Mouse (Mus musculus): Measurements from ENCODE around the gene Fcrl1. TPM values are rescaled to one million over a fixed set of nuclear protein-coding genes. Genes with fewer than 3 reads are reported as not detected.
A peak's percentile ranks its signal among the peaks of the same experiment; 100 is the strongest.

Gene Fcrl1
- polyA plus RNA-seq, 1 experiment from 2014 or later = 0.29 TPM

- Histone ChIP-seq H3K9ac (ENCODE audit: low read length) (no peak overlapping the region), H3K36me3 (ENCODE audit: control insufficient read depth, insufficient read depth, low read length) (no peaks in the 10 kb centered on the region), H3K27me3 (ENCODE audit: control insufficient read depth, insufficient read depth, low read depth, low read length) (no peaks in the 10 kb centered on the region), H3K4me2 (ENCODE audit: low read depth, low read length) (no peak overlapping the region), H3K4me3 (ENCODE audit: low read length) (no peak overlapping the region), H3K27ac (ENCODE audit: low read length) (no peak overlapping the region), H3K9me3 (ENCODE audit: control insufficient read depth, low read length) (no peaks in the 10 kb centered on the region), H3K4me1 (replicated peaks; ENCODE audit: control insufficient read depth, insufficient read depth, low read length) (no peaks in the 10 kb centered on the region)
- 45% methylated on average over 5 of the region's 5 CpGs for WGBS
- ATAC-seq (ENCODE audit: low read depth) = no peak
Measured at GRCm38 (mm10) chr3:87401321-87401720, 25.1 kb downstream of the Fcrl1 start.

GRCm38 (mm10) chr3:87408171-87408570 lies 32.0 kb downstream of the Fcrl1 start:
- no peaks in the 10 kb centered on the region for H3K9me3 ChIP-seq (ENCODE audit: control insufficient read depth, low read length)
- H3K27ac ChIP-seq (ENCODE audit: low read length) = no peak overlapping the region
- no peak overlapping the region for H3K9ac ChIP-seq (ENCODE audit: low read length)
- no peaks in the 10 kb centered on the region for H3K4me1 ChIP-seq (replicated peaks; ENCODE audit: control insufficient read depth, insufficient read depth, low read length)
- H3K36me3 ChIP-seq (ENCODE audit: control insufficient read depth, insufficient read depth, low read length) = no peaks in the 10 kb centered on the region
- no peak overlapping the region for H3K4me2 ChIP-seq (ENCODE audit: low read depth, low read length)
- ATAC-seq (ENCODE audit: low read depth) = no peak
- no peaks in the 10 kb centered on the region for H3K27me3 ChIP-seq (ENCODE audit: control insufficient read depth, insufficient read depth, low read depth, low read length)
- no peak overlapping the region for H3K4me3 ChIP-seq (ENCODE audit: low read length)
- WGBS = 11% methylated on average over 4 of the region's 4 CpGs

GRCm38 (mm10) chr3:87409196-87409935 lies 33.2 kb downstream of the Fcrl1 start:
- Histone ChIP-seq H3K4me2 (ENCODE audit: low read depth, low read length) (no peak overlapping the region), H3K4me3 (ENCODE audit: low read length) (no peak overlapping the region), H3K9ac (ENCODE audit: low read length) (no peak overlapping the region), H3K27me3 (ENCODE audit: control insufficient read depth, insufficient read depth, low read depth, low read length) (no peaks in the 10 kb centered on the region), H3K27ac (ENCODE audit: low read length) (no peak overlapping the region), H3K4me1 (replicated peaks; ENCODE audit: control insufficient read depth, insufficient read depth, low read length) (no peaks in the 10 kb centered on the region), H3K36me3 (ENCODE audit: control insufficient read depth, insufficient read depth, low read length) (no peaks in the 10 kb centered on the region), H3K9me3 (ENCODE audit: control insufficient read depth, low read length) (no peaks in the 10 kb centered on the region)
- WGBS = 83% methylated on average over 4 of the region's 4 CpGs
- no peak for ATAC-seq (ENCODE audit: low read depth)

GRCm38 (mm10) chr3:87410605-87411004 lies 34.4 kb downstream of the Fcrl1 start:
- 81% methylated on average over 6 of the region's 6 CpGs for WGBS
- Histone ChIP-seq H3K4me2 (ENCODE audit: low read depth, low read length) (no peak overlapping the region), H3K27me3 (ENCODE audit: control insufficient read depth, insufficient read depth, low read depth, low read length) (no peaks in the 10 kb centered on the region), H3K9ac (ENCODE audit: low read length) (no peak overlapping the region), H3K4me1 (replicated peaks; ENCODE audit: control insufficient read depth, insufficient read depth, low read length) (no peaks in the 10 kb centered on the region), H3K36me3 (ENCODE audit: control insufficient read depth, insufficient read depth, low read length) (no peaks in the 10 kb centered on the region), H3K4me3 (ENCODE audit: low read length) (no peak overlapping the region), H3K27ac (ENCODE audit: low read length) (no peak overlapping the region), H3K9me3 (ENCODE audit: control insufficient read depth, low read length) (no peaks in the 10 kb centered on the region)
- no peak for ATAC-seq (ENCODE audit: low read depth)

- H3K4me2 ChIP-seq (ENCODE audit: low read depth, low read length) = no peak overlapping the region
- H3K36me3 ChIP-seq (ENCODE audit: control insufficient read depth, insufficient read depth, low read length) = no peaks in the 10 kb centered on the region
- H3K9ac ChIP-seq (ENCODE audit: low read length) = no peak overlapping the region
- no peaks in the 10 kb centered on the region for H3K4me1 ChIP-seq (replicated peaks; ENCODE audit: control insufficient read depth, insufficient read depth, low read length)
- no peak overlapping the region for H3K27ac ChIP-seq (ENCODE audit: low read length)
- ATAC-seq (ENCODE audit: low read depth) = peak; percentile 52
- no peak overlapping the region for H3K4me3 ChIP-seq (ENCODE audit: low read length)
- no peaks in the 10 kb centered on the region for H3K27me3 ChIP-seq (ENCODE audit: control insufficient read depth, insufficient read depth, low read depth, low read length)
- no peaks in the 10 kb centered on the region for H3K9me3 ChIP-seq (ENCODE audit: control insufficient read depth, low read length)
- 11% methylated on average over 12 of the region's 12 CpGs for WGBS
Measured at GRCm38 (mm10) chr3:87411150-87411549, 35.0 kb downstream of the Fcrl1 start.

GRCm38 (mm10) chr3:87420645-87421044 lies 44.5 kb downstream of the Fcrl1 start:
- Histone ChIP-seq H3K9me3 (ENCODE audit: control insufficient read depth, low read length) (no peaks in the 10 kb centered on the region), H3K4me2 (ENCODE audit: low read depth, low read length) (no peak overlapping the region), H3K27me3 (ENCODE audit: control insufficient read depth, insufficient read depth, low read depth, low read length) (no peaks in the 10 kb centered on the region), H3K27ac (ENCODE audit: low read length) (no peak overlapping the region), H3K36me3 (ENCODE audit: control insufficient read depth, insufficient read depth, low read length) (no peaks in the 10 kb centered on the region), H3K4me3 (ENCODE audit: low read length) (no peak overlapping the region), H3K9ac (ENCODE audit: low read length) (no peak overlapping the region), H3K4me1 (replicated peaks; ENCODE audit: control insufficient read depth, insufficient read depth, low read length) (no peaks in the 10 kb centered on the region)
- 61% methylated on average over 1 of the region's 1 CpGs for WGBS
- no peak for ATAC-seq (ENCODE audit: low read depth)

GRCm38 (mm10) chr3:87422386-87422910 lies 46.3 kb downstream of the Fcrl1 start:
- Histone ChIP-seq H3K27me3 (ENCODE audit: control insufficient read depth, insufficient read depth, low read depth, low read length) (no peaks in the 10 kb centered on the region), H3K36me3 (ENCODE audit: control insufficient read depth, insufficient read depth, low read length) (no peaks in the 10 kb centered on the region), H3K4me3 (ENCODE audit: low read length) (no peak overlapping the region), H3K27ac (ENCODE audit: low read length) (no peak overlapping the region), H3K9ac (ENCODE audit: low read length) (no peak overlapping the region), H3K4me2 (ENCODE audit: low read depth, low read length) (no peak overlapping the region), H3K4me1 (replicated peaks; ENCODE audit: control insufficient read depth, insufficient read depth, low read length) (no peaks in the 10 kb centered on the region), H3K9me3 (ENCODE audit: control insufficient read depth, low read length) (no peaks in the 10 kb centered on the region)
- WGBS = 78% methylated on average over 4 of the region's 4 CpGs
- ATAC-seq (ENCODE audit: low read depth) = no peak

GRCm38 (mm10) chr3:87435479-87435878 lies 59.3 kb downstream of the Fcrl1 start, which contains the start of gene Fcrl5:
TSS of gene Fcrl5 (plus strand) at chr3:87435773.
- WGBS = 89% methylated on average over 5 of the region's 5 CpGs

GRCm38 (mm10) chr3:87440586-87440985 lies 64.4 kb downstream of the Fcrl1 start:
- Histone ChIP-seq H3K9ac (ENCODE audit: low read length) (no peak overlapping the region), H3K27ac (ENCODE audit: low read length) (no peak overlapping the region), H3K9me3 (ENCODE audit: control insufficient read depth, low read length) (no peaks in the 10 kb centered on the region), H3K4me2 (ENCODE audit: low read depth, low read length) (no peak overlapping the region), H3K4me3 (ENCODE audit: low read length) (no peak overlapping the region), H3K27me3 (ENCODE audit: control insufficient read depth, insufficient read depth, low read depth, low read length) (no peaks in the 10 kb centered on the region), H3K36me3 (ENCODE audit: control insufficient read depth, insufficient read depth, low read length) (no peaks in the 10 kb centered on the region), H3K4me1 (replicated peaks; ENCODE audit: control insufficient read depth, insufficient read depth, low read length) (no peaks in the 10 kb centered on the region)
- ATAC-seq (ENCODE audit: low read depth) = no peak
- WGBS = 71% methylated on average over 1 of the region's 1 CpGs

More at GRCm38 (mm10) chr3:87435479-87435878, 59.3 kb downstream of the Fcrl1 start, which contains the start of gene Fcrl5:
- no peak within 1 kb of the TSS for H3K9ac ChIP-seq (ENCODE audit: low read length)
- no peaks in the 10 kb centered on the region for H3K27me3 ChIP-seq (ENCODE audit: control insufficient read depth, insufficient read depth, low read depth, low read length)
- no peak within 1 kb of the TSS for H3K4me2 ChIP-seq (ENCODE audit: low read depth, low read length)
- no peak within 1 kb of the TSS for H3K4me3 ChIP-seq (ENCODE audit: low read length)
- ATAC-seq (ENCODE audit: low read depth) = no peak
- H3K36me3 ChIP-seq (ENCODE audit: control insufficient read depth, insufficient read depth, low read length) = no peaks in the 10 kb centered on the region
- H3K9me3 ChIP-seq (ENCODE audit: control insufficient read depth, low read length) = no peaks in the 10 kb centered on the region
- no peaks in the 10 kb centered on the region for H3K4me1 ChIP-seq (replicated peaks; ENCODE audit: control insufficient read depth, insufficient read depth, low read length)
- no peak within 1 kb of the TSS for H3K27ac ChIP-seq (ENCODE audit: low read length)
